Mouse (Mus musculus) liver, adult 2 months (tissue): ENCODE data around the gene Btf3l4. TPM values are rescaled to one million over a fixed set of nuclear protein-coding genes. Genes with fewer than 3 reads are reported as not detected.

ENCODE experiments used
- DNase-seq: peaks from one replicate; pipeline ENCODE4 v3.0.0-alpha.2; 2011; ENCODE audit warnings: low read depth, low spot score; ENCODE audit errors: extremely low read depth
- H3K27ac ChIP-seq: fragments of 200-500 bp; replicated peaks from 2 replicates; pipeline ENCODE4 v1.5.1; 2012; ENCODE audit warnings: low read depth, mild to moderate bottlenecking, control low read depth, inconsistent platforms, low read length; ENCODE audit not compliant: insufficient read depth
- H3K27me3 ChIP-seq: fragments of 200-500 bp; 2 replicates; pipeline ENCODE4 v1.6.1; 2012; ENCODE audit warnings: mild to moderate bottlenecking, moderate library complexity, low read length, inconsistent platforms; ENCODE audit not compliant: control insufficient read depth, insufficient read depth
- H3K36me3 ChIP-seq: fragments of 200-500 bp; 2 replicates; pipeline ENCODE4 v1.6.1; 2012; ENCODE audit warnings: low read length, inconsistent platforms; ENCODE audit not compliant: control insufficient read depth, insufficient read depth
- H3K4me1 ChIP-seq: fragments of 200-500 bp; 2 replicates; pipeline ENCODE4 v1.6.1; 2011; ENCODE audit warnings: low read length; ENCODE audit not compliant: control insufficient read depth, insufficient read depth
- H3K4me3 ChIP-seq: fragments of 200-500 bp; 2 replicates; pipeline ENCODE4 v1.5.1; 2011; ENCODE audit warnings: low read depth, mild to moderate bottlenecking, control low read depth, low read length, moderate library complexity; ENCODE audit not compliant: insufficient read depth
- H3K79me2 ChIP-seq: fragments of 200-500 bp; 2 replicates; pipeline ENCODE4 v1.6.1; 2012; ENCODE audit warnings: inconsistent platforms, mild to moderate bottlenecking, low read length, moderate library complexity; ENCODE audit not compliant: control insufficient read depth, insufficient read depth
- H3K9ac ChIP-seq: fragments of 200-500 bp; 2 replicates; pipeline ENCODE4 v1.6.1; 2012; ENCODE audit warnings: low read depth, mild to moderate bottlenecking, control low read depth, inconsistent platforms, low read length
- CTCF ChIP-seq: fragments of 200-500 bp; IDR thresholded peaks from 2 replicates; pipeline ENCODE4 v1.5.1; 2011; ENCODE audit warnings: low read depth, low read length, control low read depth
- POLR2A ChIP-seq: fragments of 200-500 bp; IDR thresholded peaks from 2 replicates; pipeline ENCODE4 v1.6.1; 2011; ENCODE audit warnings: low read length, control low read depth; ENCODE audit not compliant: insufficient read depth; ENCODE audit errors: extremely low read depth
- WGBS: fragments of 180-500 bp; shearing (Covaris S2); methylation state at CpG from one replicate; pipeline ENCODE4 v1.1.7; 2018; 5-methylcytosine and 5-hydroxymethylcytosine counted together
- polyA plus RNA-seq: library from polyadenylated mRNA; depleted of rRNA; stranded (reverse); fragments of >200 nt; gene quantifications from 2 replicates; pipeline ENCODE4 v1.2.3, GENCODE M21; 2012; rRNA removed
- total RNA-seq: library from RNA; depleted of rRNA; stranded (reverse); fragments of >200 nt; gene quantifications from 2 replicates; pipeline ENCODE4 v1.2.3, GENCODE M21; 2014; rRNA removed

Gene Btf3l4
- total and polyA plus RNA-seq, 2 experiments = 8.1 to 27.3 TPM

GRCm38 (mm10) chr4:108779763-108780056 is 53.7 kb downstream of the Btf3l4 start:
- H3K36me3 ChIP-seq = no peaks in the 10 kb centered on the region
- peak; percentile 51 for DNase-seq
- 0% methylated on average over 7 of the region's 7 CpGs for WGBS
- H3K4me3 ChIP-seq = peak overlapping the region; percentile 96
- peaks cover 2% of the 10 kb centered on the region; the same call in 1 of the 2 replicates for H3K4me1 ChIP-seq
- H3K9ac ChIP-seq = peak overlapping the region; percentile 99
- H3K79me2 ChIP-seq = no peaks in the 10 kb centered on the region; the same call in 1 of the 2 replicates
- TF ChIP-seq CTCF (no peak), POLR2A (no peak)
- no peaks in the 10 kb centered on the region for H3K27me3 ChIP-seq
- H3K27ac ChIP-seq = peak overlapping the region; percentile 92

- Histone ChIP-seq H3K9ac (no peak overlapping the region), H3K79me2 (peaks cover 6% of the 10 kb centered on the region; the same call in 1 of the 2 replicates), H3K36me3 (no peaks in the 10 kb centered on the region), H3K4me3 (no peak overlapping the region), H3K4me1 (no peaks in the 10 kb centered on the region), H3K27me3 (no peaks in the 10 kb centered on the region), H3K27ac (no peak overlapping the region)
- no peak for TF ChIP-seq CTCF
- no peak for TF ChIP-seq POLR2A
- DNase-seq = no peak
Measured at GRCm38 (mm10) chr4:108768527-108768926, 64.9 kb downstream of the Btf3l4 start.

Other genes starting within 250 kb of the Btf3l4 start
- 7.1 and 8.7 TPM in 2 replicates for gene Cc2d1b, start 213.7 kb downstream of the Btf3l4 start, total RNA-seq
- 6.7 and 9.5 TPM in 2 replicates for gene Cc2d1b, start 213.7 kb downstream of the Btf3l4 start, polyA plus RNA-seq
- 0.40 and 0.46 TPM in 2 replicates for gene 3110021N24Rik, start 114.0 kb downstream of the Btf3l4 start, total RNA-seq
- gene 3110021N24Rik, start 114.0 kb downstream of the Btf3l4 start, polyA plus RNA-seq = not detected in 2 replicates
- gene Zfyve9, start 52.8 kb downstream of the Btf3l4 start, total RNA-seq = 15.0 and 15.4 TPM in 2 replicates
- gene Zfyve9, start 52.8 kb downstream of the Btf3l4 start, polyA plus RNA-seq = 2.1 and 2.2 TPM in 2 replicates
- 38.1 and 41.4 TPM in 2 replicates for gene Txndc12, start 987 bp upstream of the Btf3l4 start, total RNA-seq
- gene Txndc12, start 987 bp upstream of the Btf3l4 start, polyA plus RNA-seq = 15.3 and 19.4 TPM in 2 replicates
- 8.1 and 11.1 TPM in 2 replicates for gene Kti12, start 14.2 kb upstream of the Btf3l4 start, total RNA-seq
- 26.6 and 32.0 TPM in 2 replicates for gene Kti12, start 14.2 kb upstream of the Btf3l4 start, polyA plus RNA-seq
- gene A730015C16Rik, start 15.0 kb upstream of the Btf3l4 start, total RNA-seq = 0.07 and 0.09 TPM in 2 replicates
- 0.09 and 0.37 TPM in 2 replicates for gene A730015C16Rik, start 15.0 kb upstream of the Btf3l4 start, polyA plus RNA-seq
- gene Rab3b, start 45.4 kb upstream of the Btf3l4 start, total RNA-seq = 0.09 and 0.27 TPM in 2 replicates
- 0.96 and 1.4 TPM in 2 replicates for gene Rab3b, start 45.4 kb upstream of the Btf3l4 start, polyA plus RNA-seq
- 56.6 and 61.5 TPM in 2 replicates for gene Nrd1, start 167.0 kb upstream of the Btf3l4 start, total RNA-seq
- 13.3 and 14.5 TPM in 2 replicates for gene Nrd1, start 167.0 kb upstream of the Btf3l4 start, polyA plus RNA-seq